Mouse (Mus musculus) 3T3-L1 (cell line): ENCODE data around the gene Kcmf1.

Experiments
- DNase-seq: peaks from one replicate; pipeline ENCODE4 v3.0.0-alpha.2; 2015; ENCODE audit warnings: low read depth, low spot score

Kcmf1 gene

GRCm38 (mm10) chr6:72899781-72900681, at the start of gene Kcmf1:
Gene Kcmf1 (minus strand): TSS chr6:72899979.
- DNase-seq, result peak; percentile 72

- no peak for DNase-seq
Observed at GRCm38 (mm10) chr6:72949161-72949756, 49.5 kb upstream of the Kcmf1 start.

- no peak for DNase-seq
Observed at GRCm38 (mm10) chr6:72948392-72948791, 48.6 kb upstream of the Kcmf1 start.

GRCm38 (mm10) chr6:72947960-72948359, 48.2 kb upstream of the Kcmf1 start:
- no peak for DNase-seq

- DNase-seq, result peak; percentile 91
Observed at GRCm38 (mm10) chr6:72940493-72940892, 40.7 kb upstream of the Kcmf1 start.

- peak; percentile 70 for DNase-seq
Observed at GRCm38 (mm10) chr6:72937859-72938258, 38.1 kb upstream of the Kcmf1 start.

- no peak for DNase-seq
Observed at GRCm38 (mm10) chr6:72937430-72937829, 37.7 kb upstream of the Kcmf1 start.

- no peak for DNase-seq
Observed at GRCm38 (mm10) chr6:72932955-72933354, 33.2 kb upstream of the Kcmf1 start.

GRCm38 (mm10) chr6:72931533-72931932, 31.8 kb upstream of the Kcmf1 start:
- no peak for DNase-seq

- peak; percentile 31 for DNase-seq
Observed at GRCm38 (mm10) chr6:72929795-72930398, 30.1 kb upstream of the Kcmf1 start.

- DNase-seq, result peak; percentile 99
Observed at GRCm38 (mm10) chr6:72926755-72927482, 27.1 kb upstream of the Kcmf1 start.

GRCm38 (mm10) chr6:72926031-72926430, 26.3 kb upstream of the Kcmf1 start:
- no peak for DNase-seq

- no peak for DNase-seq
Observed at GRCm38 (mm10) chr6:72923381-72923780, 23.6 kb upstream of the Kcmf1 start.

GRCm38 (mm10) chr6:72921081-72921480, 21.3 kb upstream of the Kcmf1 start:
- no peak for DNase-seq

GRCm38 (mm10) chr6:72918510-72919033, 18.8 kb upstream of the Kcmf1 start:
- DNase-seq, result no peak

- no peak for DNase-seq
Observed at GRCm38 (mm10) chr6:72916330-72916729, 16.6 kb upstream of the Kcmf1 start.

GRCm38 (mm10) chr6:72914087-72914749, 14.4 kb upstream of the Kcmf1 start:
- DNase-seq, result no peak

GRCm38 (mm10) chr6:72911261-72911660, 11.5 kb upstream of the Kcmf1 start:
- DNase-seq, result no peak

GRCm38 (mm10) chr6:72902254-72902990, 2.6 kb upstream of the Kcmf1 start:
- DNase-seq, result no peak

- DNase-seq, result no peak
Observed at GRCm38 (mm10) chr6:72900952-72901351, 1.2 kb upstream of the Kcmf1 start.
